Mouse (Mus musculus): ENCODE data around the gene Rilpl1. TPM values are rescaled to one million over a fixed set of nuclear protein-coding genes. Genes with fewer than 3 reads are reported as not detected.
A peak's percentile ranks its signal among the peaks of the same experiment; 100 is the strongest.
"Not testable (repeated sequence)": the region's sequence is repeated elsewhere in the genome, so short reads cannot be mapped to it uniquely, and the experiment has no call there.

Rilpl1 gene
- polyA plus RNA-seq, 1 experiment from 2014 or later, result 17.8 TPM

GRCm38 (mm10) chr5:124500573-124500972 lies 30.6 kb downstream of the Rilpl1 start:
- Histone ChIP-seq H3K9ac (no peak overlapping the region), H3K4me1 (peaks cover 8% of the 10 kb centered on the region), H3K4me3 (replicated peaks) (no peak overlapping the region), H3K4me2 (no peak overlapping the region), H3K27me3 (no peaks in the 10 kb centered on the region), H3K27ac (no peak overlapping the region), H3K36me3 (replicated peaks) (peaks cover 53% of the 10 kb centered on the region), H3K9me3 (no peaks in the 10 kb centered on the region)
- WGBS, result 89% methylated on average over 3 of the region's 3 CpGs
- ATAC-seq (ENCODE audit: low FRiP score), result no peak

- not testable (repeated sequence) for H3K9me3 ChIP-seq; H3K4me3 ChIP-seq (replicated peaks); H3K9ac ChIP-seq; H3K27me3 ChIP-seq; ATAC-seq (ENCODE audit: low FRiP score); H3K27ac ChIP-seq; H3K4me2 ChIP-seq
- Histone ChIP-seq H3K36me3 (replicated peaks) (peaks cover 59% of the 10 kb centered on the region), H3K4me1 (peaks cover 11% of the 10 kb centered on the region)
- WGBS, result 76% methylated on average over 3 of the region's 4 CpGs
These were observed 31.2 kb downstream of the Rilpl1 start for GRCm38 (mm10) chr5:124500037-124500436.

GRCm38 (mm10) chr5:124499001-124499400 lies 32.2 kb downstream of the Rilpl1 start:
- H3K4me2 ChIP-seq, result no peak overlapping the region
- no peak overlapping the region for H3K4me3 ChIP-seq (replicated peaks)
- no peaks in the 10 kb centered on the region for H3K27me3 ChIP-seq
- peaks cover 11% of the 10 kb centered on the region for H3K4me1 ChIP-seq
- no peak overlapping the region for H3K9ac ChIP-seq
- WGBS, result 14% methylated on average over 5 of the region's 5 CpGs
- peaks cover 66% of the 10 kb centered on the region for H3K36me3 ChIP-seq (replicated peaks)
- ATAC-seq (ENCODE audit: low FRiP score), result no peak
- no peak overlapping the region for H3K27ac ChIP-seq
- H3K9me3 ChIP-seq, result no peaks in the 10 kb centered on the region

- WGBS, result 85% methylated on average over 9 of the region's 9 CpGs
- Histone ChIP-seq H3K9me3 (no peaks in the 10 kb centered on the region), H3K27me3 (no peaks in the 10 kb centered on the region), H3K4me2 (no peak overlapping the region), H3K4me1 (peaks cover 11% of the 10 kb centered on the region), H3K4me3 (replicated peaks) (no peak overlapping the region), H3K27ac (no peak overlapping the region), H3K36me3 (replicated peaks) (peaks cover 66% of the 10 kb centered on the region), H3K9ac (no peak overlapping the region)
- no peak for ATAC-seq (ENCODE audit: low FRiP score)
These were observed 32.8 kb downstream of the Rilpl1 start for GRCm38 (mm10) chr5:124498221-124498876.

GRCm38 (mm10) chr5:124496614-124497514 lies 34.3 kb downstream of the Rilpl1 start:
- no peak for ATAC-seq (ENCODE audit: low FRiP score)
- Histone ChIP-seq H3K9me3 (no peaks in the 10 kb centered on the region), H3K9ac (no peak overlapping the region), H3K4me1 (peaks cover 11% of the 10 kb centered on the region), H3K27me3 (no peaks in the 10 kb centered on the region), H3K27ac (0 out of 2 replicates have a peak overlapping the region, but pooled peaks have one; percentile 37), H3K4me3 (replicated peaks) (no peak overlapping the region), H3K4me2 (no peak overlapping the region), H3K36me3 (replicated peaks) (peaks cover 68% of the 10 kb centered on the region)
- WGBS, result 88% methylated on average over 15 of the region's 15 CpGs

GRCm38 (mm10) chr5:124495547-124495946 lies 35.6 kb downstream of the Rilpl1 start:
- 71% methylated on average over 7 of the region's 7 CpGs for WGBS
- Histone ChIP-seq H3K27ac (peak overlapping the region; percentile 37), H3K4me2 (no peak overlapping the region), H3K27me3 (no peaks in the 10 kb centered on the region), H3K9me3 (no peaks in the 10 kb centered on the region), H3K36me3 (replicated peaks) (peaks cover 72% of the 10 kb centered on the region), H3K9ac (no peak overlapping the region), H3K4me3 (replicated peaks) (no peak overlapping the region), H3K4me1 (peaks cover 11% of the 10 kb centered on the region)
- ATAC-seq (ENCODE audit: low FRiP score), result peak; percentile 20; the same call in 1 of the 2 replicates

- 86% methylated on average over 11 of the region's 11 CpGs for WGBS
- no peak for ATAC-seq (ENCODE audit: low FRiP score)
- Histone ChIP-seq H3K27ac (no peak overlapping the region), H3K4me1 (peaks cover 8% of the 10 kb centered on the region; the same call in 1 of the 2 replicates), H3K36me3 (replicated peaks) (peaks cover 78% of the 10 kb centered on the region), H3K9ac (0 out of 2 replicates have a peak overlapping the region, but pooled peaks have one; percentile 29), H3K9me3 (no peaks in the 10 kb centered on the region), H3K4me3 (replicated peaks) (no peak overlapping the region), H3K27me3 (no peaks in the 10 kb centered on the region), H3K4me2 (no peak overlapping the region)
These were observed 37.7 kb downstream of the Rilpl1 start for GRCm38 (mm10) chr5:124493455-124493854.

GRCm38 (mm10) chr5:124492618-124493017 lies 38.6 kb downstream of the Rilpl1 start:
- 87% methylated on average over 4 of the region's 4 CpGs for WGBS
- H3K4me1 ChIP-seq, result peaks cover 8% of the 10 kb centered on the region; the same call in 1 of the 2 replicates
- peaks cover 74% of the 10 kb centered on the region for H3K36me3 ChIP-seq (replicated peaks)
- no peak overlapping the region for H3K4me3 ChIP-seq (replicated peaks)
- no peak overlapping the region for H3K27ac ChIP-seq
- no peak overlapping the region for H3K9ac ChIP-seq
- ATAC-seq (ENCODE audit: low FRiP score), result no peak
- H3K27me3 ChIP-seq, result no peaks in the 10 kb centered on the region
- H3K9me3 ChIP-seq, result no peaks in the 10 kb centered on the region
- no peak overlapping the region for H3K4me2 ChIP-seq

DNA sequence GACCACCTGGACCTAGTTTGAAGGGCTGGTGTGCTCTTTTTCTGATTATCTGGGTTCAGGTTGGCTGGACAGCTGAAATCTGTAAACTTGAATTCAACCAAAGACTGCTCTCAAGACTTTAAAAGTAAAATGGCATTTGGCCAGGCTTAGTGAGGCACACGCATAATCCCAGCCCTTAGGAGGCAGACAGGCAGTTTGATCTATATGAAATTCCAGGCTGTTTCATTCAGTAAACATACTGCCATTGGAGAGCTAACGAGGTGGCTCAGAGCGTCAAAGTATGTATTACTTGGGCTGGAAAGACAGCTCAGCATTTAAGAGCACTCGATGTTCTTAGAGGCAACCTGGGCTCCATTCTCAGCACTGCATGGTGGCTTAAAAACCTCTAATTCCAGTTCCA lies 39.5 kb downstream of the Rilpl1 start:
- ATAC-seq (ENCODE audit: low FRiP score), result no peak
- 63% methylated on average over 4 of the region's 4 CpGs for WGBS
- no peak overlapping the region for H3K4me2 ChIP-seq
- no peaks in the 10 kb centered on the region for H3K27me3 ChIP-seq
- H3K9me3 ChIP-seq, result no peaks in the 10 kb centered on the region
- no peak overlapping the region for H3K4me3 ChIP-seq (replicated peaks)
- no peak overlapping the region for H3K9ac ChIP-seq
- H3K4me1 ChIP-seq, result peaks cover 8% of the 10 kb centered on the region; the same call in 1 of the 2 replicates
- no peak overlapping the region for H3K27ac ChIP-seq
- H3K36me3 ChIP-seq (replicated peaks), result peaks cover 68% of the 10 kb centered on the region

- Histone ChIP-seq H3K9ac (no peak overlapping the region), H3K9me3 (no peaks in the 10 kb centered on the region), H3K4me2 (no peak overlapping the region), H3K27ac (no peak overlapping the region), H3K4me3 (replicated peaks) (no peak overlapping the region), H3K36me3 (replicated peaks) (peaks cover 45% of the 10 kb centered on the region), H3K27me3 (no peaks in the 10 kb centered on the region), H3K4me1 (peaks cover 12% of the 10 kb centered on the region)
- no peak for ATAC-seq (ENCODE audit: low FRiP score)
- WGBS, result 96% methylated on average over 3 of the region's 3 CpGs
These were observed 42.3 kb downstream of the Rilpl1 start for GRCm38 (mm10) chr5:124488885-124489284.

GRCm38 (mm10) chr5:124485654-124486053 lies 45.5 kb downstream of the Rilpl1 start:
- Histone ChIP-seq H3K9me3 (no peaks in the 10 kb centered on the region), H3K4me1 (peaks cover 19% of the 10 kb centered on the region), H3K4me3 (replicated peaks) (no peak overlapping the region), H3K27ac (no peak overlapping the region), H3K9ac (no peak overlapping the region), H3K4me2 (no peak overlapping the region), H3K27me3 (no peaks in the 10 kb centered on the region), H3K36me3 (replicated peaks) (peaks cover 13% of the 10 kb centered on the region)
- ATAC-seq (ENCODE audit: low FRiP score), result no peak
- WGBS, result 96% methylated on average over 5 of the region's 5 CpGs

GRCm38 (mm10) chr5:124483655-124484396 lies 47.4 kb downstream of the Rilpl1 start:
- Histone ChIP-seq H3K4me2 (peak overlapping the region; percentile 70), H3K27me3 (no peaks in the 10 kb centered on the region), H3K4me1 (peaks cover 20% of the 10 kb centered on the region), H3K36me3 (replicated peaks) (peaks cover 2% of the 10 kb centered on the region), H3K9ac (peak overlapping the region; percentile 89), H3K9me3 (no peaks in the 10 kb centered on the region), H3K27ac (peak overlapping the region; percentile 99), H3K4me3 (replicated peaks) (peak overlapping the region; percentile 67)
- ATAC-seq (ENCODE audit: low FRiP score), result peak; percentile 53
- 8% methylated on average over 15 of the region's 15 CpGs for WGBS
